Mouse (Mus musculus) forebrain, postnatal 0 days (tissue): ENCODE measurements around the gene Ccdc85c. TPM values are rescaled to one million over a fixed set of nuclear protein-coding genes. Genes with fewer than 3 reads are reported as not detected.

Experiments used
- ATAC-seq: fragments of 200-750 bp; cut with Nextera tagmentation; 2 replicates; pipeline ENCODE4 v1.8.0; 2017; ENCODE audit warnings: mild to moderate bottlenecking, moderate library complexity
- DNase-seq: peaks from one replicate; pipeline ENCODE4 v3.0.0-alpha.2; 2015
- H3K27ac ChIP-seq: fragments of 300-500 bp; sonication (generic); 2 replicates; pipeline ENCODE4 v1.5.1; 2014; ENCODE audit warnings: low read depth, mild to moderate bottlenecking, antibody characterized with exemption, low read length, moderate library complexity, mixed read lengths
- H3K27me3 ChIP-seq: fragments of 300-500 bp; sonication (generic); 2 replicates; pipeline ENCODE4 v1.6.1; 2014; ENCODE audit warnings: mild to moderate bottlenecking, low read length, mixed read lengths; ENCODE audit not compliant: insufficient read depth
- H3K36me3 ChIP-seq: fragments of 300-500 bp; sonication (generic); 2 replicates; pipeline ENCODE4 v1.6.1; 2014; ENCODE audit warnings: mild to moderate bottlenecking, moderate library complexity; ENCODE audit not compliant: insufficient read depth
- H3K4me1 ChIP-seq: fragments of 300-500 bp; sonication (generic); 2 replicates; pipeline ENCODE4 v1.6.1; 2014; ENCODE audit warnings: antibody characterized with exemption; ENCODE audit not compliant: insufficient read depth
- H3K4me2 ChIP-seq: fragments of 300-500 bp; sonication (generic); 2 replicates; pipeline ENCODE4 v1.6.1; 2014; ENCODE audit warnings: low read depth, mild to moderate bottlenecking, moderate library complexity
- H3K4me3 ChIP-seq: fragments of 300-500 bp; sonication (generic); 2 replicates; pipeline ENCODE4 v1.5.1; 2014; ENCODE audit warnings: low read depth, low read length, mixed read lengths
- H3K9ac ChIP-seq: fragments of 300-500 bp; sonication (generic); 2 replicates; pipeline ENCODE4 v1.6.1; 2014; ENCODE audit warnings: mild to moderate bottlenecking
- H3K9me3 ChIP-seq: fragments of 300-500 bp; sonication (generic); 2 replicates; pipeline ENCODE4 v1.6.1; 2016; ENCODE audit warnings: low read length
- CTCF ChIP-seq: sonication (generic); IDR thresholded peaks from 2 replicates; pipeline ENCODE4 v1.5.1; 2016; ENCODE audit warnings: antibody characterized with exemption, control low read depth, low read depth
- WGBS: fragments of 180-500 bp; shearing (Covaris S2); extraction: QIAGEN DNeasy Blood & Tissue Kit; methylation state at CpG from one replicate; pipeline ENCODE4 v1.1.7; 2014; 5-methylcytosine and 5-hydroxymethylcytosine counted together
- polyA plus RNA-seq: library from polyadenylated mRNA; unstranded; fragments of >200 nt; fragmentation: Nextera tagmentation; extraction: Ambion mirVana; gene quantifications from 2 replicates; pipeline ENCODE4 v1.2.1, GENCODE M21; 2015
- total RNA-seq: library from RNA; depleted of rRNA; stranded (reverse); fragments of >200 nt; gene quantifications from 2 replicates; pipeline ENCODE4 v1.2.3, GENCODE M21; 2014

Ccdc85c gene
- total and polyA plus RNA-seq, 2 experiments from 2014 or later: 15.5 to 66.1 TPM

DNA sequence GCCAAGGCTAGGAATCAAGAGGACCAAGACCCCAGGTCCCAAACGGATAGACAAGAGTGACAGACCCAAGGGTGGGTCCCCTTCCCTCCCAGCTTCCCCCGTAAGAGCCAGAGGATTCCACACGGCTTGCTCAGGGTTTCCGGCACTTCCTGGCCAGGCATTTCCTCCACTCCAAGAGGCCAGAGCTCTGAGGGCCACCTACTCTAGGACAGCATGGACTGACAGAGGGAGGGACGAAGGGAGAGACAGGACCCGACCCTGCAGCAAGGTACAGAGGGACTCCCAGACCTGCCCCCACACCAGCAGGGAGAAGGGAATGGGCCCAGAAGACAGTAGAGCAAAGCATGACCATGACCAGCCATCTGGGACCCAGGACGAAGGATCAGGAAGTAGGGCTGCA lies 7.6 kb downstream of the Ccdc85c start:
- peaks cover 43% of the 10 kb centered on the region for H3K4me1 ChIP-seq
- ATAC-seq: no peak
- H3K9me3 ChIP-seq: no peaks in the 10 kb centered on the region
- no peak overlapping the region for H3K4me3 ChIP-seq
- 86% methylated on average over 7 of the region's 7 CpGs for WGBS
- no peak for TF ChIP-seq CTCF
- no peaks in the 10 kb centered on the region for H3K27me3 ChIP-seq
- no peak overlapping the region for H3K27ac ChIP-seq
- no peaks in the 10 kb centered on the region for H3K36me3 ChIP-seq
- no peak overlapping the region for H3K4me2 ChIP-seq
- H3K9ac ChIP-seq: no peak overlapping the region
- no peak for DNase-seq

DNA sequence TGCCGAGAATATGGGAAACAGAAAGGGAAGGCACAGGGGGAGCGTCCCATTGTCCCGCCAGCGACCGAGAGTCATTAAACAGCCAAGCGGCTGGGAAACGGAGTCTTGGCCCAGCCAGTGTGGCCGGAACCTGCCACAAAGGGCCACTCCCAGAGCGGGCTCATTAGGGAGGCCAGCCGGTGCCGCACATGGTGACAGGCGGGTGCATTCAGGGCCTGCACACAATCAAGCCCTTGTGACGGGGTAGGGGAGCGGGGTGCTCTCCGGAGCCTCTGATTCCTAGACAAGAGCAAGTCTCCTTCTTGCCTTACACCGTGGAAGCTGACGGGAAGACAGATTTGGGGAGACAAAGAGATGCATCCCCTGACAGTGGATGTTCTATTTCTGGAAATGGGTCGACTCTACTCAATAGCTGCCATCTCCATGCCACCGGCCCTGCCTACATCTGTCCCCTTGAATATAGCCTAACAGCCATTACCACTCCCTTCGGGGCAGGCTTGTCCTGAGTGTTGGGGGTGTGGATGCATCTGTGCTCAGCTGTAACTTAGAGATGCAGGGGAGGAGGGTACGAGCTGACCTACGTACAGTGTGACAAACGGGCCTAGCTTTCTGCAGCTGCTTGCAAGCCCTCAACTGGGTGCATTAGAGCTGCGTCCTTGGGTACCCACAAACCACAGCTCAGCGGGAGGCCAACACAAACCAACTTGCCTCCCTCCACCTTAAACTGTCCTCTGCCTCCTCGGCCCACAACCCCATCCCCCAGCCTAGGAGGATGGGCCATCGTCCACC lies 9.2 kb downstream of the Ccdc85c start:
- ATAC-seq (peak; percentile 86), DNase-seq (peak; percentile 79)
- Histone ChIP-seq H3K4me1 (peaks cover 29% of the 10 kb centered on the region), H3K36me3 (no peaks in the 10 kb centered on the region), H3K27me3 (no peaks in the 10 kb centered on the region), H3K4me2 (peak overlapping the region; percentile 48), H3K27ac (peak overlapping the region; percentile 51), H3K9ac (peak overlapping the region; percentile 55), H3K9me3 (no peaks in the 10 kb centered on the region), H3K4me3 (peak overlapping the region; percentile 21; the same call in 1 of the 2 replicates)
- TF ChIP-seq CTCF: no peak
- 8% methylated on average over 27 of the region's 27 CpGs for WGBS

DNA sequence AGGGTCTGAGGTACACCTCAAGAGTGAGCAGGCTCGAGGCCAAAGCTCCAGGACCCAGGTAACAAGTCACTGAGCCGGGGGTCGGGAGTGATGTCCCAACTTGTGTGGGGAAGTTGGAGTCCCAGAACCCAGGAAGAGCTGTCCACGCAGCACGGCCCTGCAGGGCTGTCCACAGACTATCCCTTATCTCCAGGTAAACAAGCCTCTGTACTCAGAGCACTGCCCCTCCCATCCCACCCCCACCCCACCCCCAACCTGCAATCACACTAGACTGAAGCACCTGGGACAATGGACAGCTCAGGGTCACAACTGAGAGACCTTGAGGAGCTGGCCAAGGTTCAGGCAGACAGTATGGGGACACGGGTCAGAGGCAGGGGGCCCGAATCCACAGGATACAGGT lies 10.3 kb downstream of the Ccdc85c start:
- Histone ChIP-seq H3K9ac (peak overlapping the region; percentile 55; the same call in 1 of the 2 replicates), H3K4me3 (no peak overlapping the region), H3K9me3 (no peaks in the 10 kb centered on the region), H3K27ac (no peak overlapping the region), H3K4me1 (peaks cover 23% of the 10 kb centered on the region), H3K4me2 (no peak overlapping the region), H3K27me3 (no peaks in the 10 kb centered on the region), H3K36me3 (no peaks in the 10 kb centered on the region)
- no peak for TF ChIP-seq CTCF
- WGBS: 75% methylated on average over 7 of the region's 7 CpGs
- no peak for ATAC-seq
- DNase-seq: no peak

DNA sequence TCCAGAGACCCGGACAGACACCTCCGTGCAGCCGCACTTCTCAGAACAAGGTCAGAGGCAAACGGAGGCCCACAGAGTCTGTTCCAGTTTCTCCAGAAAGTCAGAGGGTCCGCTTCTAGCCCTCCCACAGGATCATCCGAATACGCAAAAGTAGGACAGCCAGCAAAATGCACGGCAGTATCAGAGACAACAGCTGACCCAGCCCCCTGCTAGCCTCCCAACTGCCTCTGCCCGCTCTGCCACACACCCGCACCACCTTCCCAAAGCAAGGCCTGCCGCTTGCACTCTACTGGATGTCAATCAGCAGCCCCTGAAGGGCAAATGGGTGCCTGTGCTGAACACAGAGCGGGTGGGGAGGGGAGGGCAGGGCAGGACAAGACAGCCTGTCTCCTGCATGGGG lies 14.3 kb downstream of the Ccdc85c start:
- no peaks in the 10 kb centered on the region for H3K36me3 ChIP-seq
- H3K4me3 ChIP-seq: no peak overlapping the region
- DNase-seq (no peak), ATAC-seq (no peak)
- no peak overlapping the region for H3K9ac ChIP-seq
- 87% methylated on average over 12 of the region's 12 CpGs for WGBS
- H3K27me3 ChIP-seq: no peaks in the 10 kb centered on the region
- H3K4me2 ChIP-seq: no peak overlapping the region
- H3K9me3 ChIP-seq: no peaks in the 10 kb centered on the region
- peaks cover 12% of the 10 kb centered on the region for H3K4me1 ChIP-seq
- no peak overlapping the region for H3K27ac ChIP-seq
- no peak for TF ChIP-seq CTCF

DNA sequence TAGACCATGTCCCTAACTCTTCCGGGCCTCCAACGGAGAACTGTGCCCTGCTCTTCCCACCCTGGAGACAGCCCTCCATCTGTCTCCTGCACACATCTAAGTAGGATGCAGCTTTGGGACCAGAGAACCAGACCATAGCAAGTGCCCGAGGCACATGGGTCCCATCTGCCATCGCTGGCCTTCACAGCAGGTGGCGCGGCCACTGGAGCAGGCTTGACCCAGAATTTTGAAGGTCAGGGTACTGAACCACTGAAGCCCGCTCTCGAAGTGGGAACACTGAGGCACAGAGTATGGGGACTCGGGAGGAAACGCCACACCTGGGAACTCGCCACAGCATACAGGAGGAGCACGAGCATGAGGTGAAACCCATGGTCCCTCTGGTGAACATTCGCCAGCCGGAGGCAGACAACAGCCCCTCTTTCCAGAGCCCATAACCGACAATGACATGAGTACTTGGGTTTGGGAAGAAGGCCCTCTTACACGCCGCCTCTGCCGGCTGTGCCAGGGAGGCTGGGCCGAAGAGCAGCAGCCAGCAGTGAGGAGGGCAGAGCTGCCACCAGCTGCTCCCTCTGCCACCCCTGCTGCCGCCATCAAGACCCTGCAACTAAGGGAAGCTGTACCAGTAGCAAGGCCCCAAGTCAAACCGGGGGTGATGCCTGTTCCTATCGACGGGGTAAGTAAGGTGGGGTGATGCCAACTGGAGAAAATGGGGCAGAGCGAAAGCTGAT lies 15.7 kb downstream of the Ccdc85c start:
- TF ChIP-seq CTCF: no peak
- H3K9me3 ChIP-seq: no peaks in the 10 kb centered on the region
- ATAC-seq: peak; percentile 56; the same call in 1 of the 2 replicates
- H3K4me3 ChIP-seq: no peak overlapping the region
- no peak overlapping the region for H3K27ac ChIP-seq
- no peak overlapping the region for H3K4me2 ChIP-seq
- H3K27me3 ChIP-seq: no peaks in the 10 kb centered on the region
- DNase-seq: no peak
- peaks cover 6% of the 10 kb centered on the region; the same call in 1 of the 2 replicates for H3K4me1 ChIP-seq
- no peaks in the 10 kb centered on the region for H3K36me3 ChIP-seq
- no peak overlapping the region for H3K9ac ChIP-seq
- 77% methylated on average over 24 of the region's 24 CpGs for WGBS

DNA sequence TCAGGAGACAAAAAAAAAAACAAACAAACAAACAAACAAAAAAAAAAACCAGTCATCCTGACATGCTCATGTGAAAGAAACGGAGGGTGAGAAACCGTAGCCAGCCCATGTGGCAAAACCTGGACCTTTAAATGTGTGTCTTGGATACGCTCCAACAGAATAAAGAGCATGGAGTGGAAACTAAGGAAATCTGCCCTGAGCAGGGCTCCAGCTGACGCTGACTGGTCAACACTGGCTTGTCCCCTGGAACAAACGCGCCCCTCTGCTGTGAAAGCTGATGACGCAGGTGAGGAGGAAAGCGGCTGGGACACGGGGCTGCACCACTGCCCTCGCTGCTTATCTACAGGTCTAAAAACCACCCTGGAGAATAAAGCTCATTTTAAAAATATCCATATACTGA lies 18.5 kb downstream of the Ccdc85c start:
- no peak for TF ChIP-seq CTCF
- Histone ChIP-seq H3K9me3 (no peaks in the 10 kb centered on the region), H3K9ac (no peak overlapping the region), H3K4me1 (peaks cover 3% of the 10 kb centered on the region; the same call in 1 of the 2 replicates), H3K27ac (no peak overlapping the region), H3K27me3 (no peaks in the 10 kb centered on the region), H3K4me2 (no peak overlapping the region), H3K36me3 (no peaks in the 10 kb centered on the region), H3K4me3 (no peak overlapping the region)
- no peak for DNase-seq
- ATAC-seq: no peak
- WGBS: 36% methylated on average over 10 of the region's 10 CpGs

DNA sequence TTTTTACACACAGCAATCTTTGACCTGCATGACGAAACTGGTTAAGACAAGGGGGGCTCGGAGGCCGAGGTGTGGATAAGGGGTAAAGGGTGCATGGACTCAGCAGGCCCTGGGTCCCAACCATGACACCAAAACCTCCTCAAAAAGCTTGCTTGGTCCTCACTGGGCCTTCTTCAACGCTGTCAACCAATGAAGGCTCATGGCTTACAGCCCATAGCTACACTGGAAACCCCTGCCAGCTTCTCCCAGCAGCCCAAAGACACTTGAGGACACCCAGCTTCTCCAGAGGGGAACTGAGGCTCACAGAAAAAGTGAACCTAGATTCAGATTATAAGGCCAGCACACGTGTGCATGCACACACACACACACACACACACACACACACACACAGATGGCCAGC lies 19.3 kb downstream of the Ccdc85c start:
- no peak for TF ChIP-seq CTCF
- no peak for ATAC-seq
- H3K27ac ChIP-seq: no peak overlapping the region
- no peaks in the 10 kb centered on the region for H3K27me3 ChIP-seq
- DNase-seq: no peak
- 26% methylated on average over 5 of the region's 5 CpGs for WGBS
- H3K4me2 ChIP-seq: no peak overlapping the region
- no peak overlapping the region for H3K4me3 ChIP-seq
- H3K9ac ChIP-seq: no peak overlapping the region
- no peaks in the 10 kb centered on the region for H3K36me3 ChIP-seq
- no peaks in the 10 kb centered on the region for H3K9me3 ChIP-seq
- peaks cover 3% of the 10 kb centered on the region; the same call in 1 of the 2 replicates for H3K4me1 ChIP-seq
